Mouse (Mus musculus): ENCODE results near the gene Rab3a. TPM values are rescaled to one million over a fixed set of nuclear protein-coding genes. Genes with fewer than 3 reads are reported as not detected.
A peak's percentile ranks its signal among the peaks of the same experiment; 100 is the strongest.

Rab3a gene
- polyA plus RNA-seq, 1 experiment from 2014 or later, result 18.9 TPM

- Histone ChIP-seq H3K4me1 (replicated peaks; ENCODE audit: control insufficient read depth, insufficient read depth) (0 out of 2 replicates have a peak, but pooled peaks cover 5% of the 10 kb centered on the region), H3K27ac (replicated peaks) (no peak overlapping the region), H3K9ac (ENCODE audit: low read length) (no peak overlapping the region), H3K27me3 (ENCODE audit: control insufficient read depth, insufficient read depth, low read length) (no peaks in the 10 kb centered on the region), H3K9me3 (ENCODE audit: control insufficient read depth, low read length) (no peaks in the 10 kb centered on the region), H3K4me3 (ENCODE audit: low read depth, low read length) (no peak overlapping the region), H3K36me3 (ENCODE audit: control insufficient read depth, insufficient read depth, low read length) (no peaks in the 10 kb centered on the region), H3K4me2 (replicated peaks; ENCODE audit: low read depth) (no peak overlapping the region)
- WGBS, result 85% methylated on average over 23 of the region's 23 CpGs
- ATAC-seq (ENCODE audit: low FRiP score, low TSS enrichment) (no peak), DNase-seq (ENCODE audit: low spot score) (peak; percentile 11)
- TF ChIP-seq CTCF (IDR thresholded peaks at IDR 0.05; ENCODE audit: low read depth), result no peak
- TF ChIP-seq EP300 (optimal IDR thresholded peaks at IDR 0.05), result no peak
Observed at GRCm38 (mm10) chr8:70748246-70749096, 6.0 kb upstream of the Rab3a start.

DNA sequence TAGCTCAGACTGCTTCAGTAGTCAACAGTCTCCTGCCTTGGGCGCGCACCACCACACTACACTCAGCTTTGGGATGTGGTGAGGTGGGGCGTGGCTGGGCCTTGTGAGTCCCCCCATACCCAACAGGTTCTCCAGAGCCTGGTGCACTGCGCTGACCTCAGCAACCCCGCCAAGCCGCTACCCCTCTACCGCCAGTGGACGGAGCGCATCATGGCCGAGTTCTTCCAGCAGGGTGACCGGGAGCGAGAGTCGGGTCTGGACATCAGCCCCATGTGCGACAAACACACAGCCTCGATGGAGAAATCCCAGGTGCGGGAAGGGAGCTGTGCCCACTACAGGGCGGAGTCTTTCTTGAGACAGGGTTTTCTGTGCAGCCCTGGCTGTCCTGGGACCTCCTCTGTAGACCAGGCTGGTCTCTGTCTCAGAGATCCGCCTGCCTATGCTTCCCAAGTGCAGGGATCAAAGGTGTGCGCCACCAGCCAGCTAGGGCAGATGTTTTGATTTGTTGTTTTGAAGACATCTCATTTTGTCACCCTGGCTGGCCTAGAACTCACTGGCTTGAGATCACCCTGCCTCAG is 5.3 kb upstream of the Rab3a start:
- DNase-seq (ENCODE audit: low spot score) (peak; percentile 12), ATAC-seq (ENCODE audit: low FRiP score, low TSS enrichment) (no peak)

DNA sequence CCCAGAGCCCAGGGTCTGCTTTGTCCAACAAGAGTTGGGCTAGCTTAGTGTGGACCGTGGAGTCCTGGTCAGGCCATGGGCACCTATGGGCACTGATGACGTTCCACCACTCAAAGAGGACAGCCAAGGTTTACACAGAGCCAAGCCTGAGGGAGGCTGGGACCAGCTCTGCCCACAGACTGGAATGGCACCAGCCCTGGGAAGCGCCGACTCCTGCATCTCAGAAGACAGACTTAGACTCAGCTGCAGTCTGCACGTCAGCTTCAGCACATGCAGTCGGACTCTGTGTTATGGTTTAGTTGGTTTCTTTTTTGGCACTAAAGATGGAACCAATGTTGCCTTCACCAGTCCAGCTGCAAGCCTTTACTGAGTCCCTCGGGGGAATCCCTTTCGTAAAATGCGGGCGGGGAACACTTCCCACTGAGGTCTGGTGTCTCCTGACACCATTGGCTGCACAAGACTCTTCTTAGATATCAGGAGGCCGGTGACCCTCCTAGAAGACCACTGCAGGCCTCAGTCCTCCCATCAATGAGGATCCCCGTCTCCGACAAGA is 4.3 kb upstream of the Rab3a start:
- ATAC-seq (ENCODE audit: low FRiP score, low TSS enrichment) (no peak), DNase-seq (ENCODE audit: low spot score) (peak; percentile 11)
- Histone ChIP-seq H3K4me2 (replicated peaks; ENCODE audit: low read depth) (no peak overlapping the region), H3K27ac (replicated peaks) (no peak overlapping the region), H3K9ac (ENCODE audit: low read length) (no peak overlapping the region), H3K27me3 (ENCODE audit: control insufficient read depth, insufficient read depth, low read length) (no peaks in the 10 kb centered on the region), H3K36me3 (ENCODE audit: control insufficient read depth, insufficient read depth, low read length) (no peaks in the 10 kb centered on the region), H3K4me3 (ENCODE audit: low read depth, low read length) (no peak overlapping the region), H3K9me3 (ENCODE audit: control insufficient read depth, low read length) (no peaks in the 10 kb centered on the region), H3K4me1 (replicated peaks; ENCODE audit: control insufficient read depth, insufficient read depth) (peaks cover 2% of the 10 kb centered on the region; the same call in 1 of the 2 replicates)
- no peak for TF ChIP-seq EP300 (optimal IDR thresholded peaks at IDR 0.05)
- TF ChIP-seq CTCF (IDR thresholded peaks at IDR 0.05; ENCODE audit: low read depth), result no peak
- WGBS, result 78% methylated on average over 13 of the region's 13 CpGs

More for the DNA sequence above, 5.3 kb upstream of the Rab3a start:
- H3K4me1 ChIP-seq (replicated peaks; ENCODE audit: control insufficient read depth, insufficient read depth), result 0 out of 2 replicates have a peak, but pooled peaks cover 2% of the 10 kb centered on the region
- no peak for TF ChIP-seq CTCF (IDR thresholded peaks at IDR 0.05; ENCODE audit: low read depth)
- TF ChIP-seq EP300 (optimal IDR thresholded peaks at IDR 0.05), result no peak
- no peak overlapping the region for H3K27ac ChIP-seq (replicated peaks)
- no peaks in the 10 kb centered on the region for H3K9me3 ChIP-seq (ENCODE audit: control insufficient read depth, low read length)
- no peak overlapping the region for H3K9ac ChIP-seq (ENCODE audit: low read length)
- no peaks in the 10 kb centered on the region for H3K27me3 ChIP-seq (ENCODE audit: control insufficient read depth, insufficient read depth, low read length)
- H3K4me2 ChIP-seq (replicated peaks; ENCODE audit: low read depth), result no peak overlapping the region
- WGBS, result 77% methylated on average over 19 of the region's 19 CpGs
- no peaks in the 10 kb centered on the region for H3K36me3 ChIP-seq (ENCODE audit: control insufficient read depth, insufficient read depth, low read length)
- H3K4me3 ChIP-seq (ENCODE audit: low read depth, low read length), result no peak overlapping the region

DNA sequence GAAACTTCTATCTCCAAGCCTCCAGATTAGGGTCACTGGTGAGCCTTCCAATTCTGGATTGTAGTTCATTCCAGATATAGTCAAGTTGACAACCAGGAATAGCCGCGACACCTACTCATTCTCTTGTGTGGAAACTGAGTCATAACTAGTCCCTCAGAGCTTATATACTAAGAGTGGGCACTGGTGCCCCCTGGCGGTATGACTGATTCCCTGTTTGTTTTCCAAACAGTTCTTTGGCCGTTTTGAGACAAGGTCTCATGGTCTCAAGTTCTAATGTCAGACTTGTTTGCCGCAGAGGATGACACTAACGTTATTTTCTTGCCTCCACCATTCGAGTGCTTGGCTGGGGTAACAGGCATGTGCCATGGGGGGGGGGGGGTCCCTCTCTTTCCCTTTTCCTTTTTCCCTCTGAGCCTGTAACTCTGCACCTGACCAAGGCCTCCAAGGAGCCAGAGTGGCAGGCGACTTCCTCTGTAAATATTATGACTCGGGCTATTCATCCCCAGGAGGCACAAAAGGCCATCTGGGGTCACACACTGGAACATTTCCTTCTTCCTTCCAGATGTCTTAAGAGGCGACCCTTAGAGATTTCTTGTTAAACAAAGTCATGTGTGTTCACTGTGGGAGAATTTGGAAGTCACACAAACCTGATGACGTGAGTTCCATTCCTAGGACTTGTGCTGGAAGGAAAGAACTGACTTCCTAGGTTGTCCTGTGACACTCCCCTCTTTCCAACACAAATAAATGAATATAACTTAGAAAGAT is 2.3 kb upstream of the Rab3a start:
- DNase-seq (ENCODE audit: low spot score) (peak; percentile 81), ATAC-seq (ENCODE audit: low FRiP score, low TSS enrichment) (peak; percentile 35)
- H3K4me3 ChIP-seq (ENCODE audit: low read depth, low read length), result no peak overlapping the region; the same call in 1 of the 2 replicates
- peak; percentile 82 for TF ChIP-seq CTCF (IDR thresholded peaks at IDR 0.05; ENCODE audit: low read depth)
- TF ChIP-seq EP300 (optimal IDR thresholded peaks at IDR 0.05), result no peak
- peaks cover 2% of the 10 kb centered on the region; the same call in 1 of the 2 replicates for H3K4me1 ChIP-seq (replicated peaks; ENCODE audit: control insufficient read depth, insufficient read depth)
- no peak overlapping the region for H3K4me2 ChIP-seq (replicated peaks; ENCODE audit: low read depth)
- H3K9ac ChIP-seq (ENCODE audit: low read length), result peak overlapping the region; percentile 41; the same call in 1 of the 2 replicates
- no peaks in the 10 kb centered on the region; the same call in 1 of the 2 replicates for H3K36me3 ChIP-seq (ENCODE audit: control insufficient read depth, insufficient read depth, low read length)
- H3K27me3 ChIP-seq (ENCODE audit: control insufficient read depth, insufficient read depth, low read length), result no peaks in the 10 kb centered on the region
- peak overlapping the region; percentile 91 for H3K27ac ChIP-seq (replicated peaks)
- no peaks in the 10 kb centered on the region for H3K9me3 ChIP-seq (ENCODE audit: control insufficient read depth, low read length)
- 21% methylated on average over 11 of the region's 11 CpGs for WGBS

DNA sequence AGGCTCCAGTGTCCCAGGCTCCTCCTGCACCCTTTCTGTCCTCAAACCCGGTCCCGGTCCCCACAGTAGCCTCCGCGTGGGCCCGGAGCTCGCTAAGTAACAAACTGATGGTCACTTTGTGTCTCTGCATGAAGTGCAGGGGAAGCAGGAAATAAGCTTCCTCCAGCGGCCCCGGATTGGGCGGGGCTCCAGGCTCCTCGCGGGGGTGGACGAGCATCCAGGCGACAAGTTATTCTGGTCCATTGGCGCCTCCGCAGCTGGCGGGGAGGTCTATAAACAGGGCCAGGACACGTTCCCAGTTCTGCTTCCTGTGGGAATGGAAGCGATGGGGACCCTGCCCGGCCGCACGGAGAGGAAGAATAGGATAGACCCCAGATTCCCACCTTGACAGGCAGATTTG is 1.3 kb upstream of the Rab3a start:
- Histone ChIP-seq H3K27ac (replicated peaks) (peak overlapping the region; percentile 91), H3K27me3 (ENCODE audit: control insufficient read depth, insufficient read depth, low read length) (no peaks in the 10 kb centered on the region), H3K4me2 (replicated peaks; ENCODE audit: low read depth) (peak overlapping the region; percentile 37), H3K4me1 (replicated peaks; ENCODE audit: control insufficient read depth, insufficient read depth) (peaks cover 2% of the 10 kb centered on the region; the same call in 1 of the 2 replicates), H3K4me3 (ENCODE audit: low read depth, low read length) (no peak overlapping the region; the same call in 1 of the 2 replicates), H3K9me3 (ENCODE audit: control insufficient read depth, low read length) (no peaks in the 10 kb centered on the region), H3K9ac (ENCODE audit: low read length) (peak overlapping the region; percentile 41), H3K36me3 (ENCODE audit: control insufficient read depth, insufficient read depth, low read length) (no peaks in the 10 kb centered on the region; the same call in 1 of the 2 replicates)
- DNase-seq (ENCODE audit: low spot score) (peak; percentile 79), ATAC-seq (ENCODE audit: low FRiP score, low TSS enrichment) (no peak)
- TF ChIP-seq CTCF (IDR thresholded peaks at IDR 0.05; ENCODE audit: low read depth) (no peak; the same call in 1 of the 2 replicates), EP300 (optimal IDR thresholded peaks at IDR 0.05) (no peak)
- 18% methylated on average over 21 of the region's 21 CpGs for WGBS

Measured in stomach, postnatal 0 days (tissue).